Mouse (Mus musculus) heart, postnatal 10 days (tissue): Measurements from ENCODE around the gene Gnb1l. TPM values are rescaled to one million over a fixed set of nuclear protein-coding genes. Genes with fewer than 3 reads are reported as not detected.

ENCODE experiments used
- DNase-seq, 2 experiments: peaks; one replicate each; pipeline ENCODE4 v3.0.0; 2021
- intact Hi-C: fragments of 180-260 bp; cut with DNase I; formaldehyde crosslinking; loops from one replicate; pipeline ENCODE4 v1.15.1; 2025
- total RNA-seq, 2 experiments: library from RNA; stranded (reverse); gene quantifications; 2 replicates each; pipeline ENCODE4 v1.2.3; 2021

The Gnb1l gene
- total RNA-seq, 2 experiments from 2014 or later, result 6.4 to 6.9 TPM

GRCm38 (mm10) chr16:18609099-18609498 lies 110.6 kb downstream of the Gnb1l start:
- no peak for DNase-seq
- intact Hi-C loops, result no loop called here

DNA sequence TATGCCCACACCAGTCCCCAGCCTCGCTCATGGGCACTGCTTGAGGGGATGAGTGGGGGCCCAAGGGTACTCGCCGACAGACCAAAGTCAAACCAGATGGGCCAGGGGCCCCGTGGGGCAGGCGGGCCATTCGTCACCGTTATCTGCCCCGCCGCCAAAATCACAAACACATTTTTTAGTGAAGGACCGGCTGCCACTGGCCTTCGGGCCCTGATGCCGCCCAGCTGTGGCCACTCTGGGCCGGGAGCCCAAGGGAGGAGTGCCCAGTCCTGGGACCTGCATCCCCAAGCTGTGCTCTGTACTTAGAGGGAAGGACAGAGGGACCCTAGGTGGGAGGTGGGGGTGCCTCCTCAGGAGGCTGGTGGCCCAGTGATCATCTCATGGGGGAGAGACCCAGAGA lies 113.2 kb downstream of the Gnb1l start:
- intact Hi-C loops, result no loop called here
- DNase-seq, result no peak

GRCm38 (mm10) chr16:18613301-18613700 lies 114.8 kb downstream of the Gnb1l start:
- no peak for DNase-seq
- intact Hi-C loops, result no loop called here

Other genes with a start within 250 kb of the Gnb1l start
- gene Ranbp1, start 250.0 kb upstream of the Gnb1l start, total RNA-seq, result 10 to 100 TPM; 79.1 to 82.9 TPM
- not detected for gene Gm49776, start 240.4 kb upstream of the Gnb1l start, total RNA-seq
- 10 to 100 TPM; 26.0 to 27.2 TPM for gene Dgcr8, start 209.5 kb upstream of the Gnb1l start, total RNA-seq
- gene Tango2, start 150.6 kb upstream of the Gnb1l start, total RNA-seq, result 10 to 100 TPM; 62.7 to 65.3 TPM
- gene Arvcf, start 150.5 kb upstream of the Gnb1l start, total RNA-seq, result 10 to 100 TPM; 25.0 to 33.6 TPM
- gene Txnrd2, start 72.3 kb upstream of the Gnb1l start, total RNA-seq, result 10 to 100 TPM; 30.0 to 32.0 TPM
- gene Comt, start 71.9 kb upstream of the Gnb1l start, total RNA-seq, result 100 to 1,000 TPM; 133 to 156 TPM
- 1 to 10 TPM; 4.0 to 5.6 TPM for gene Rtl10, start 188 bp downstream of the Gnb1l start, total RNA-seq
- gene Tbx1, start 92.0 kb downstream of the Gnb1l start, total RNA-seq, result 1 to 10 TPM in 1 of 2 experiments, under 1 TPM in 1; 0.57 to 1.1 TPM
- 1 to 10 TPM in 1 of 2 experiments, under 1 TPM in 1; 0.77 to 1.2 TPM for gene Gp1bb, start 123.7 kb downstream of the Gnb1l start, total RNA-seq
- gene Gm49601, start 127.7 kb downstream of the Gnb1l start, total RNA-seq, result 1 to 10 TPM; 2.2 to 4.1 TPM
- 10 to 100 TPM; 11.3 to 11.6 TPM for gene Sept5, start 131.2 kb downstream of the Gnb1l start, total RNA-seq